Mouse (Mus musculus) c-Kit-positive CD71-positive TER-119-negative erythroid progenitor cells, embryonic 14.5 days (primary cell): ENCODE measurements at regions not wholly inside any gene's neighbourhood (a gene's known extent, or its start where the extent isn't known, plus 50 kb on each side); places are given as distances from the start of the nearest gene placed in this dataset.

Source experiments
- DNase-seq: peaks from one replicate; pipeline ENCODE4 v3.0.0-alpha.2; 2013; ENCODE audit warnings: low read depth

DNA sequence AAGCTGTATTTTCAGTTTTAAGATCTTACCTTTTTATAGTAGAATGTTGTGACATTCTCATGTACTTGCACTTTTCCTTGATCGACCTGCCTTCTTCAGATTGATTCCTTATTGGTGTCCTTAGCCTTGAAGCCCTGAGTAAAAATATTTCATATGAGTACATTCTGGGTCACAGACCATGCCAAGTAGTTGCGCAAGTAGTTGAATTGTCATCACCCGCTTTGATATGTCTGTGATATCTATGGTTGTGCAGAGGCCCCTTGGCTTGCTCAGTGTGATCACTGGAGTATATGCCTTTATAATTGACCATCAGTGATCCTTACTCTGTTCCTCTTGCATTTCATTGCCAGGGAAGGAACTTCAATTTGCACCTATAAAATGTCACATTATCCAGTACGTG is 131.1 kb upstream of the Reg3g start:
- no peak for DNase-seq

- no peak for DNase-seq
These were observed 101.4 kb upstream of the Reg3g start for GRCm38 (mm10) chr6:78570000-78570597.

DNA sequence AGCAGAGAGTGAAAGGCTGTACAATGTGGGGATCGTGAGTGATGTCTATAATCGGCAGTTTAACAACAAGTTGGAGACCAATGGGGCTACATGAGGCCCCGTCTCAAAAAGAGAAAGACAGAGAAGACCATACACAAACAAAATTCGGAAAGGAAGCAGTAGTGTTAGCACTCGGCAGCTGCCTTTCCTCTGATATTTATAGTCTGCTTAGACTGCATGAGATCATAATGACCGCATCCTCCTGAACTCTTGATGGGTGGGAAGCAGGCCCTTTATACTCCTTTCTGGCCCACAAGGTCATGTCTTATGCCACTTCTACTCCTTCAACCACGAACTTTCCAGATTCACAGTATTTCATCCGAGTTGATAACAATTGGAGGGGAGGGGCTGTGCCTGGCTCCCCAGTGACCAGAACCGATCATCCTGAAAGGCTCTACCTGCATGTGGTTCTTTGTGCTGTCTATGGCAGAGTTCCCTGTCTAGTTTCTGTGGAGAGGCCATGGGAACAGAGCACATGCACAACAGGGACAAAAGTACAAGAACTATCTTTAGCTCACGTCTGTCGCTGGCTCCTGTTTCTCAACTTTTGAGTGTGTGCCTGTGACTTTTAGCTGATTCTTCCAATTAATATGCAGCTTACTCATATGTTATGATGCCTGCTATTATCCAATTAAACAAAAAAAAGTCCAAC is 84.5 kb upstream of the Reg3g start:
- DNase-seq: no peak

DNA sequence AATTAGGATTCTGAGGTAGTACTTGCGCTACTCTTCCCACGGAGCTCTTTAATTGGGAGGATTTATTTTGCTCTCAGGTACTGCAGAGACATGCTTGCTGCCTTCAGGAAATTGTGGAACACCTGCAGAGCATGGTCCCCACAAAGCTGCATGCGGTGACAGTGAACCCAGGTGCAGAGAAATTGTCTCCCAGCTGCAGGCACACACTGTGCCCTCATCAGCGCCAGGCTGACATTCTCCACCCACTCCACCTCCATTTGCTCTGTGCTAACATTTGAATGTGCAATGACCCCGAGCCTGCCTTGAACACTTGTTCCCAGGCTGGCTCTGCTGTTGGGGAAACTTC is 83.7 kb upstream of the Reg3g start:
- no peak for DNase-seq

GRCm38 (mm10) chr6:78551666-78552352 is 83.1 kb upstream of the Reg3g start:
- no peak for DNase-seq

DNA sequence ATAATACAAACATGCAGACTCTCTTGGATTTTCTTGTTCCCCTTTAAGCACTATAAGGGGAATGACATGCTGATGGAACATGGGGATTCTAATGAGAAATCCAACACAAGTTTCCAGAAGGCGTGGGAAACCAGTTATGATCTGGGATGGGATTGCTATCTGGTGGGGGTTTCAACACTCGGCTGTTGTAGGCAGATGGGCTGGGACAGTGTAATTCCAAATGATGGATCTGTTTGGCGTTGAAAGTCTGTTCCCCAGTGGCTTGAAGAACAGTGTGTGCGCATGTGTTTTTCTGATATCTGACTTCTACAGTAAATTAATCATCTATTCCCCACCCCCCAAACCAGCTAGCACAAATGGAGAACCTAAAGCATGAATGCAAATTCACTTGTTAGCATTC is 79.8 kb upstream of the Reg3g start:
- no peak for DNase-seq

DNA sequence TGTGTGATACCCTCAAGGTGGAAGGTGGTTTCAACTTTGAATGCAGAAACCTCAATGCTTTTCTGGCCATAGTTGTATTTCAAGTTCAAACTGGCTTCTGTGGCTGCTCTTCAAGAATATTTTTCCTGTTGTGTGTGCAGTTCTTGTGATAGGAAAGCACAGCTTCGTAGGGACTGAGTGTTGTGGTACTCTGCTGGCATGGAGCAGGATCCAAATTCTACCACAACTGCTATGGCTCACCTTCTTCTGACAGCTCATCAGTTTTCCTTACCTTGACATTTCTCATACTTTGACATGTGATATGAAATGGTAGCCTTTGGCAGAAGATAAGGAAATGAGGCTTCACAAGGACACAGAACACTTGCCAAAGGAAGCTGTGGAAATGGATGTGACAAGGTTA is 79.0 kb upstream of the Reg3g start:
- DNase-seq: no peak

DNA sequence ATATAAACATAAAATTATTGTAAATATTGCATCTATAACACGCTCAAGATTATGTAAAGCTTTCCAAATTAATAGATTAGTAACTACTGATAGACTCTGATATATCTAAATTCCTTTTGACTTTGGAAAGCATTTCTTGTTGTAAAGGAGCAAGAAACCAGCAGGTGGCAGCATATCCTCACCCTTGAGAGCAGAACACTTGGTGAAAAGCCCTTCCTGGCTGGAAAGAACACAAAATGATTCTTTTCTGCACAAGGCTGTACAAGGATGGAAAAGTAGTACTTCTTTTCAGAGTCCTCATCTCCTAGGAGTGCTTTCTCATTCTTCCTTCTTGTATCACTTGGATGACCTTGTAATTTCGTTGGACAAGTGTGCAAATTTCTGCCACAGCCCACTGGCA is 75.6 kb upstream of the Reg3g start:
- peak; percentile 10 for DNase-seq

GRCm38 (mm10) chr6:78537476-78537875 is 68.8 kb upstream of the Reg3g start:
- DNase-seq: no peak

GRCm38 (mm10) chr6:78526986-78527762 is 58.5 kb upstream of the Reg3g start:
- no peak for DNase-seq
